Mouse (Mus musculus): ENCODE results near the gene Psmb5. TPM values are rescaled to one million over a fixed set of nuclear protein-coding genes. Genes with fewer than 3 reads are reported as not detected.

Gene Psmb5
- polyA plus RNA-seq, 1 experiment from 2014 or later: 490 TPM

DNA sequence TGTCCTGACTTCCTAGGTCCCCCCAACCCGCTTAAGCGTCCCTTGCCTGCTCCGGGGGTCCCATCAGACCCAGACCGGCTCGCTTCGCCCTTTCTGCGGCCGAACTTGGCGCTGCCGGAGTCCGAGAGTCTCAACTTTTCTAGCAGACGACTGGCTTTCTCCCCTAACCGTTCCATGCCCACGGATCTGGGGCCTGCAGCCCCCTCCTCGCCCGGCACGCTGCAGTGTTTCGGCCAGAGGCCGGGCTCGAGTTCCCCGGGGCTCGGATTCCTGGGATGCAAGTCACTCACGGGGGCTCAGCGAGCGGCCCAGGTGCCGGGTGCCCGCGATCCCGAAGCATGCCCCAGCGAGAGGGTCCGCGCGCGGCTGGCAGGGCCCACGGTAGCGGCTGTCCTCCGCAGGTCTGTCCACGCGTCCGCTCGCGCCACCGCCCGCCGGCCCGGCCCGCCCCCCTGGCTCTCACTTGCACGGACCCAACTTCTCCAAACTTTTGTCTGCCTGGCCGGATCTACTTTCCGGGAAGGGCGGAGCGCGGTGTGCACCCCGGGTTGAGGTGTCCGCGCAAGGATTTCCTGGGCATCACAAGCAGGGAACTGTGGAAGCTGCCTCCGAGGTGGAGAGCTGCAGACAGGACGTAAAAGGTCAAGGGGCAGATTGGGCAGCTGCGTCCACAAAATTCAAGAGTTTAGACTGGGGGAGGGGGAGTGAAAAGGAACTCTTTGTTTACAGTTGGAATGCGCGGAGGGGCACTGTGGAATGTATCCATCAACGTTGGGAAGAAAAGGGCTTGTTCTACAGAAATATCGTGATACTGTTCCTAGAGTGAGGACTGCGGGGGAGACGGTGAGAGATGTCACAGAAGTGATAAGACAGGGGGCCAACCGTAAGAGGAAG is 40.5 kb downstream of the Psmb5 start, which contains the start of gene Ajuba:
TSS of gene Ajuba (minus strand) at position 470 of the 894 bp plus-strand sequence.
- WGBS: under 1% methylated on average over 66 of the region's 66 CpGs
- peaks cover 64% of the 10 kb centered on the region for H3K4me1 ChIP-seq
- peak within 1 kb of the TSS; percentile 98 for H3K27ac ChIP-seq (replicated peaks)

DNA sequence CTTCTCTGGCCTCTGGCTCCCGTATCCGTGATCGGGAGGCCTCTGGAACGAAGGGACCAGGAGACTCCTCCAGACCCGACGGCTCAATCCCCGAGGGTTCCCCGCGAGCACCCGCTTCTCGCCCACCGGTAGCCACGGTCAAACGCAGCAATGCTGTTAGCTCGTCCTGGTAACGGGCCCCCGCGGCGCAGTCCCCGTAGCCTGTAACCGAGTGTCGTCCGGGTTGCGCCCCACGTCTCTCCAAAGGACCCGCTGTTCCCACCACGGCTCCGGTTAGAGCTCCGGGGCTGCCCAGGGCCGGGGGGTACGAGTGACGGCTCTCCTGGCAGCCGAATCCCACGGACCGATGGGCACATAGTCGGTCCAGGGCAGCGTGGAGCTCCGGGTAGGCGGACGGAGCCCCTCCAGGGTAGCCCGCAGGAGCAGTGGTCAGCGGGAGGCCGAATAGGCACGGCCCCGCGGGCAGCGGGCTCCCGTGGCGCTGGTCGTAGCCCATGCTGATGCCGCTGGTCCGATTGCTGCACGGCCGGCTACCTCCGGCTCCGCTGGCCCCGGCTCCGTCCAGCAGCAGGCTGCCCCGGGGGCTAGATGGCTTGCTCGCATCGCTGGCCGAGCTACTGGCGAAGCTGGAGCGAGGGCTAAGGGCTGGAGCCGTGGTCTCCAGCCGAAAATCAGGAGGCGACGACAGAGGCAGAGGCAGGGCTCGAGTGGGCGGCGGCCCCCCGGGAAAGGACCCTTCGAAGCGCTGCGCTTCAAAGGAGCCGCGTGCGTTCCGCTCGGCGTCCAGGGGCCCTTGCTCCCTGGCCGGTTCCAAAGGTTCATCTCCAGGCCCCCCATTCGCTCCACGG is 41.4 kb downstream of the Psmb5 start:
- peaks cover 29% of the 10 kb centered on the region for H3K36me3 ChIP-seq (replicated peaks)
- no peaks in the 10 kb centered on the region for H3K9me3 ChIP-seq
- H3K4me3 ChIP-seq: peak overlapping the region; percentile 99
- WGBS: under 1% methylated on average over 84 of the region's 84 CpGs
- peaks cover 73% of the 10 kb centered on the region for H3K4me1 ChIP-seq
- DNase-seq (ENCODE audit: low spot score): peak; percentile 66
- peak overlapping the region; percentile 98 for H3K27ac ChIP-seq (replicated peaks)
- H3K27me3 ChIP-seq (replicated peaks; ENCODE audit: low read depth, poor library complexity, severe bottlenecking): no peaks in the 10 kb centered on the region

More for the DNA sequence above, 40.5 kb downstream of the Psmb5 start, which contains the start of gene Ajuba:
- H3K9me3 ChIP-seq: no peaks in the 10 kb centered on the region
- H3K27me3 ChIP-seq (replicated peaks; ENCODE audit: low read depth, poor library complexity, severe bottlenecking): no peaks in the 10 kb centered on the region
- peaks cover 23% of the 10 kb centered on the region for H3K36me3 ChIP-seq (replicated peaks)
- peak; percentile 96 for DNase-seq (ENCODE audit: low spot score)
- H3K4me3 ChIP-seq: peak within 1 kb of the TSS; percentile 99

DNA sequence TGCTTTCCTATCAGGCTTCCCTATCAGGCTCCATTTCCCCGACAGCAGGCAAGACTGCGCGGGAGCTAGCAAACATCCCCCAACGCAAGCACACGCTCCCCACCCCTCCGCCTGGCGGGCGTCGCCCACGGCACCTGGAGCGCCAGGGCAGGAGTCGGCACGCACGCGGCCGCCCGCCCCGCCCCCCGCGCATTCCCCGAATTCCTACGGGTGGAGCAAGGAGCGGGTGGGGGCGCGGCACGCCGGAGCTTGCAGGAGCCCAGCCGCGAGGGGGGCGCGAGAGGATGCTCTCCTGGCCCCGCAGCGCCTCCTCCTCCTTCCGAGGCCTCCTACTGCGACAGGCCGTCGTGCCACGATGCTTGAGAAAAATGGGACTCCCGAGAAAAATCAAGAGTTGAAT is 42.2 kb downstream of the Psmb5 start:
- Histone ChIP-seq H3K36me3 (replicated peaks) (peaks cover 38% of the 10 kb centered on the region), H3K4me3 (peak overlapping the region; percentile 99), H3K4me1 (peaks cover 80% of the 10 kb centered on the region), H3K9me3 (no peaks in the 10 kb centered on the region), H3K27me3 (replicated peaks; ENCODE audit: low read depth, poor library complexity, severe bottlenecking) (no peaks in the 10 kb centered on the region), H3K27ac (replicated peaks) (peak overlapping the region; percentile 98)
- under 1% methylated on average over 39 of the region's 39 CpGs for WGBS
- DNase-seq (ENCODE audit: low spot score): peak; percentile 95

DNA sequence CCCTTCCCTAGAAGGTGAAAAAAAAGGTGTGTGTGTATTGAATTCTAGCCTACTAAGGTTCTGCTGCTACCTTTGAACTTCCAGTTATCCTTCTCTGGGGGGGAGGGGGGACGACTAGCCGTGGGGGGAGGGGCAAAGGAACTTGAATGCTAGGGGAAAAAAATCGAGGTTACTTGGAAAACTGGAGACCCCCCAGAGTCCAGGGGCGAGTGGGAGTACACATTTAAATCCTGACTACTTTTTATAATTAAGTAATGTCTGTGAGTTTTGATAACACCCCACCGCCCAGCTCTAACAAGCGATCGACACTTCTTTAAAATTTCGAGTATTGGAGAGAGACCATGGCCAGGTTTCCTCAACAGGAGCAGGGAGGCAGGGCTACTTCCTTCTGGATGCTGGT is 42.8 kb downstream of the Psmb5 start:
- no peaks in the 10 kb centered on the region for H3K27me3 ChIP-seq (replicated peaks; ENCODE audit: low read depth, poor library complexity, severe bottlenecking)
- 2% methylated on average over 8 of the region's 8 CpGs for WGBS
- peak overlapping the region; percentile 98 for H3K27ac ChIP-seq (replicated peaks)
- no peaks in the 10 kb centered on the region for H3K9me3 ChIP-seq
- H3K4me1 ChIP-seq: peaks cover 85% of the 10 kb centered on the region
- peaks cover 44% of the 10 kb centered on the region for H3K36me3 ChIP-seq (replicated peaks)
- H3K4me3 ChIP-seq: peak overlapping the region; percentile 99
- DNase-seq (ENCODE audit: low spot score): peak; percentile 14

DNA sequence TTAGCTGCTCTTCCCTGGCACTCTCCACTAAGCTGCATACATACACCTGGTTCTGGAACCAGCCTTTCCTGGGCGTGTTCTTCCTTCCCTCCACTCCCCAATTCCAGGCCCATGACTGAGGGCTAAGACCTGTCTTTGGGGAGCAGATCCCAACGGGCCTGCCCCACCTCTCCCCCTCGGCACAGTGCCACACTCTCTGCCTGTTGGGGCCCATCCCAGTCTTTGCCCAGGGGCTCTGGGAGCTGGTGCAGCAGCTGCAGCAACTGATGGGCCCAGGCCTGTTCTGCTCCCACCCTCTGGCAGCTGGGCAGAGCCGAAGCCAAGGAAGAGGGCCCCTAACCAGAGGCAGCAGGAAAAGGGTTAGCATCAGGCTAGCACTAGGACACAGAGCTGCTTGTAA is 43.6 kb downstream of the Psmb5 start:
- peaks cover 51% of the 10 kb centered on the region for H3K36me3 ChIP-seq (replicated peaks)
- DNase-seq (ENCODE audit: low spot score): peak; percentile 50
- peak overlapping the region; percentile 98 for H3K27ac ChIP-seq (replicated peaks)
- H3K9me3 ChIP-seq: no peaks in the 10 kb centered on the region
- peaks cover 87% of the 10 kb centered on the region for H3K4me1 ChIP-seq
- WGBS: 8% methylated on average over 4 of the region's 4 CpGs
- H3K4me3 ChIP-seq: peak overlapping the region; percentile 99
- no peaks in the 10 kb centered on the region for H3K27me3 ChIP-seq (replicated peaks; ENCODE audit: low read depth, poor library complexity, severe bottlenecking)

DNA sequence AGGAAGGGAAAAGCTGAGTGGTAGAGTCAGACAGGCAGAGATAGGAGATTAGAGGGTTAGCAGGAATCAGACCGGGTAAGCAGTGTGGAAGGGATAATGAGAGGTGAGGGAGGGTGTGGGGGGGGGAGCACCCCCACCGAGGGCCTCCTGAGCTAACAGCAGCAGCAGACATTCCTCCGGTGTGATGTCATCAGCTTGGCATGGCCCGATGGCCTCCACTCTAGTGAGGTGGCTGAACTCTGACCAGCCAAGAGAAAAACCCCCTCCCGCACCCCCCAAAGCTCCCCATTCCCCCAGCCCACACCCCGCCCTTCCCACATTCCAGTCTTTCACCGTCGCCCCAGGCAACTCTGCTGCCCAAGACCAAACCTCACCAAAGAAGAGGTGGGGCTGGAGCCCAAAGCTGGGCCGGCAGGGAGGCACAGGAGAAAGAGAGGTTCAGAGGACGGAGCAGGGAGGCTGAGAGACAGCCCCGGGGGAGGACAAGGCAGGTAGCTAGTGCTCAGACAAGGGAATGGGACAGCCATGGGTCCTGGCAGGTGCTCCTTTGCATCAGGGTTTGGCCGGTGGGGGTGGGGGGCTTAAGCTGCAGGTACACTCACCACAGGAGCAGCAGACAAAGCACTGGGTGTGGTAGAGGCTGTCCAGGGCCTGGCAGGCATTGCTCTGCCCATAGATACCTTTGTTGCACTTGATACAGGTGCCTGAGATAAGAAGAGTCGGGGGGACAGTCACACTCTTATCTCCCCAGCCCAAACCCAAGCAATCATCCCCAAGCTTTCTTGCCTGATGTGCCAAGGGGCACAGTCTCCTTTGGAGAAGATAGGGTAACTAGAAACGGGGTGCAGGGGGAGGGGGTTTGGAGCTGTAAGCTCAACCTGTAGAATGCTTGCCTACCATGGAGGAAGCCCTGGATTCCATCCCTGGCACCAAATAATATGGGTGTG is 44.8 kb downstream of the Psmb5 start:
- peak; percentile 89 for DNase-seq (ENCODE audit: low spot score)
- WGBS: 5% methylated on average over 14 of the region's 14 CpGs
- H3K27me3 ChIP-seq (replicated peaks; ENCODE audit: low read depth, poor library complexity, severe bottlenecking): no peaks in the 10 kb centered on the region
- H3K9me3 ChIP-seq: no peaks in the 10 kb centered on the region
- H3K27ac ChIP-seq (replicated peaks): peak overlapping the region; percentile 98
- peak overlapping the region; percentile 99 for H3K4me3 ChIP-seq
- H3K4me1 ChIP-seq: peaks cover 78% of the 10 kb centered on the region
- peaks cover 63% of the 10 kb centered on the region for H3K36me3 ChIP-seq (replicated peaks)

DNA sequence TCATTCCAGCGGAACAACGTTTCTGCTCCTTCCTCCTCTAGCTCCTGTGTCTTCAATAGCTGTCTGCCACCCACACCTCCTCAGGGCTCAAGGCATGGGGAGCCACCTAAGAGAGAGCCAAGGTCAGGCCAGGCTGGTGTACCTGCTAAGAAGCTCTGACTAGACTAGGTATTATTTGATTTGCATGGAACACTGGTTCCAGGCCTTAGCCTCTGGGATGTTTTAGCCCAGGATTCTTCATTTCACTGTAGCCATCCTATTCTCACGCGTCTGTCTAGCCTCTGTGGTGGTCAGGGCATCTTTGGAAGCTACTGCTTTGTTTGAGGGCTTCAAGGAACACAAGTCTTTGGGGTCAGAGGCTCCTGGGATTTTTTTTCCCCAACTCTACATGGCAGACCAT is 45.7 kb downstream of the Psmb5 start:
- H3K9me3 ChIP-seq: no peaks in the 10 kb centered on the region
- H3K27me3 ChIP-seq (replicated peaks; ENCODE audit: low read depth, poor library complexity, severe bottlenecking): no peaks in the 10 kb centered on the region
- H3K36me3 ChIP-seq (replicated peaks): peaks cover 73% of the 10 kb centered on the region
- peak overlapping the region; percentile 98 for H3K27ac ChIP-seq (replicated peaks)
- H3K4me3 ChIP-seq: peak overlapping the region; percentile 99
- H3K4me1 ChIP-seq: peaks cover 69% of the 10 kb centered on the region
- WGBS: 68% methylated on average over 4 of the region's 4 CpGs
- no peak for DNase-seq (ENCODE audit: low spot score)

DNA sequence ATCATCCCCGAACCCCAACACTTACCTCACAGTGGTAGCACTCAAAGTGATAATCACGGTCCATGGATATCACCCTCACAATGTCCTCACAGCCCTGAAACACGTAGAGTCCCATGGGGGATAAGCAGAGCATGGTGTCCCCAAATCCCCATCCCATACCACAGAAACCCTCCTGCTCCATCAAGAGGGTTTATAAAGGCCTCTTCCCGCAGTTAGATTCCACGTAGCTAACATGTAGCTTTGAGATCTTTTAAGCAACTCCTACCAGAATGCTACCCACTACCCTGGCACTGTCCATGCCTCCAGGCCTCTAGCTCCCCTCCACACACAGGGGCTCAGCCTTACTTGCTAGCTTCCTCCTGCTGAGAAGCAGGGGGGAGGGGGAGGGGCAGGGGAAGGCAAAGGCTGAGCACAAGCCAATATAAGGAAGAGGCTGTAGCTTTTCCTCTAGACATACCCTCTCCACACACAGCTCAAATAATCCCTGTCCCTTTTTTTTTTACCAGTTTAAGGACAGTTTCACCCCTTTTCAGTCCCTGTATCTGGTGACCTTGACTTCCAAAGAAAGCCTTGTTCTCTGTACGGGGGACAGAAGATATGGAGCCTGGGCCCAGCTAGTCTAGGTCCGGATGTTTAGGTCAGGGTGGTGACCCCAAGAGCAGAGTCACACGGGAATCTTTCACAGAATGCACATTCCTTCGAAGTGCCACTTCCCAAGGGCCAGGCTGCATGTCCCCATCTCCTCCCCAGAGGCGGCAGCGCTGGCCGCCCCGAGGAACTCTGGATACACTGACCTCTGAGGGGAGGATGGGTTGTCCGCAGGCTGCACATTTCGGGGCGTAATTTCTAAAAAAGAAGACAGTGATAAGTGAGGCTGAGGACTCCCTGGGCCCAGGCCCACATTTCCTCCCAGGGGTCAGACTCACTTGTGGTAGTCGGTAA is 48.1 kb downstream of the Psmb5 start:
- Histone ChIP-seq H3K4me3 (peak overlapping the region; percentile 30), H3K27me3 (replicated peaks; ENCODE audit: low read depth, poor library complexity, severe bottlenecking) (no peaks in the 10 kb centered on the region), H3K36me3 (replicated peaks) (peaks cover 83% of the 10 kb centered on the region), H3K9me3 (no peaks in the 10 kb centered on the region), H3K27ac (replicated peaks) (peak overlapping the region; percentile 58), H3K4me1 (peaks cover 53% of the 10 kb centered on the region)
- DNase-seq (ENCODE audit: low spot score): peak; percentile 54
- 48% methylated on average over 17 of the region's 17 CpGs for WGBS

DNA sequence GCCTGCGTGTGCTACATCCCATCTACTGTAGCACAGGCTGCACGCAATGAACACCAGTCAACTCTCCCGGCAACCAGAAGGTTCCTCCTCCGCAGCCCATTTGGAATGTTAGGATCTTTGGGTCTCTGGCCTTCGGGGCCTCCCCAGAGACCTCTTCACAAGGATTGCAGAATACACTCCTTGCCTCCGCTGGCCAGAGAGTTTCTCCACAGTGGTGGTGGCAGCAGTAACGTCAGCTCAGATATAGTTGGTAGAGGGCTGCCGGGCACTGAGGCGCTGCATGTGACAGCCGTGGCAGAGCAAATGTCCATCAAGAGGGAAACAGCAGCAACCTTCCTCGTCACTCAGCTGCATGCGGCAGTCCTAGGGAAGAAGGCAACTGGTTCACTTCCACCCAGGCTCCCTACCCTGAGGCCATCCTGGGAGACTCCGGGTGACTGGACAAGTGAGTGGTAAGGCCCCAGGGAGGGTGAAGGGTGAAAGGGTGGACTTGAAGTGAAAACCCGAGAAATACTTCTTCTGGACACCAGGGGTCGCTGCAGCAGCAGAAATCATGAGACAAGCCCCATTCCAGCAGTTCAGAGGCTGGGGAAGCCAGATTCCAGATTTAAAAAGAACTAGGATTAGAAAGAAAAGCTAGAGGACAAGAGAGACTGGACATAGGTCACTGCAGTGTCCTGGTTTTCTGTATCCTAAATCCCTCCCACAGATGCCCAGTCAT is 49.0 kb downstream of the Psmb5 start:
- peaks cover 77% of the 10 kb centered on the region for H3K36me3 ChIP-seq (replicated peaks)
- no peaks in the 10 kb centered on the region for H3K27me3 ChIP-seq (replicated peaks; ENCODE audit: low read depth, poor library complexity, severe bottlenecking)
- H3K4me3 ChIP-seq: no peak overlapping the region
- H3K4me1 ChIP-seq: peaks cover 45% of the 10 kb centered on the region
- H3K9me3 ChIP-seq: no peaks in the 10 kb centered on the region
- peak; percentile 82 for DNase-seq (ENCODE audit: low spot score)
- WGBS: 73% methylated on average over 15 of the region's 15 CpGs
- H3K27ac ChIP-seq (replicated peaks): no peak overlapping the region

Measured in embryonic facial prominence, embryonic 10.5 days (tissue).